ENCODE assay signal across 17 mouse cellular contexts in the genomic region with DNA sequence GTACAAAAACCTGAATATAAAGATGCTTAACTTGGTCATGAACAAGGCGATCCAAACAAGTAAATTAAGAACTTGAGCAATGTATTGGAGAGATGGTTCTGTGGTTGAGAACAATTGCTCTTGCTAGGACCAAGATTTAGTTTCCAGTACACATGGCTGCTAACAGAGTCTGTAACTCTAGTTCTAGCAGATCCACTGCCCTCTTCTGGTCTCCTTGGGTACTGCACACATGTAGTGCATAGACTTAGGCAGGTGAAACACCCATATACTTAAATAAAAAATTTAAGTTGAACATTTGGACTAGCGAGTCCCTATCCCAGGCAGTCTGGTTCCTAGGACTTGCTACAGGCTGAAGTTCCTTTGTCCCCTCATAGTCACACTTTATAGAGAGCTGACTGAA. TPM values are rescaled to one million over a fixed set of nuclear protein-coding genes. Genes with fewer than 3 reads are reported as not detected.
DNase-seq lines count a peak whose midpoint lies in the region; ATAC-seq and TF ChIP-seq lines count a peak whose summit lies in the region.
"Had no signal": no experiment of that assay in that cellular context is flagged by ENCODE, and none has a peak within 500 bp of the region (broad histone marks: within the 10 kb centered on the region; RNA-seq: fewer than 3 reads in every experiment).

No protein-coding gene starts in this region.

- H3K9me3 ChIP-seq in intestine, postnatal 0 days (ENCODE audit: control insufficient read depth): no peaks in the 10 kb centered on the region
- no peaks in the 10 kb centered on the region for H3K9me3 ChIP-seq in intestine, embryonic 15.5 days
- no peaks in the 10 kb centered on the region for H3K9me3 ChIP-seq in stomach, postnatal 0 days (ENCODE audit: control insufficient read depth, low read length)
- H3K9me3 ChIP-seq: embryonic facial prominence, embryonic 15.5 days; midbrain, embryonic 10.5 days; neural tube, embryonic 15.5 days had no signal

- no peaks in the 10 kb centered on the region for H3K36me3 ChIP-seq in intestine, postnatal 0 days (ENCODE audit: control insufficient read depth, insufficient read depth)
- H3K36me3 ChIP-seq in intestine, embryonic 15.5 days: no peaks in the 10 kb centered on the region
- H3K36me3 ChIP-seq in stomach, postnatal 0 days (ENCODE audit: control insufficient read depth, insufficient read depth, low read length): no peaks in the 10 kb centered on the region
- H3K36me3 ChIP-seq: embryonic facial prominence, embryonic 15.5 days; midbrain, embryonic 10.5 days; neural tube, embryonic 15.5 days had no signal

- H3K4me1 ChIP-seq in intestine, postnatal 0 days (replicated peaks; ENCODE audit: control insufficient read depth, insufficient read depth, low read length): no peaks in the 10 kb centered on the region
- H3K4me1 ChIP-seq in intestine, embryonic 15.5 days (replicated peaks): no peaks in the 10 kb centered on the region
- H3K4me1 ChIP-seq in stomach, postnatal 0 days (replicated peaks; ENCODE audit: control insufficient read depth, insufficient read depth): no peaks in the 10 kb centered on the region
- H3K4me1 ChIP-seq: embryonic facial prominence, embryonic 15.5 days; midbrain, embryonic 10.5 days; neural tube, embryonic 15.5 days had no signal

- no peak overlapping the region for H3K9ac ChIP-seq in intestine, postnatal 0 days (ENCODE audit: low read depth, low read length)
- H3K9ac ChIP-seq in intestine, embryonic 15.5 days: no peak overlapping the region
- H3K9ac ChIP-seq in stomach, postnatal 0 days (ENCODE audit: low read length): no peak overlapping the region
- H3K9ac ChIP-seq: embryonic facial prominence, embryonic 15.5 days; neural tube, embryonic 15.5 days had no signal

- TF ChIP-seq EP300 in stomach, postnatal 0 days (optimal IDR thresholded peaks at IDR 0.05): no peak

- no peaks in the 10 kb centered on the region for H3K27me3 ChIP-seq in intestine, postnatal 0 days (replicated peaks; ENCODE audit: control insufficient read depth, insufficient read depth, low read length)
- no peaks in the 10 kb centered on the region for H3K27me3 ChIP-seq in intestine, embryonic 15.5 days (replicated peaks)
- H3K27me3 ChIP-seq in stomach, postnatal 0 days (ENCODE audit: control insufficient read depth, insufficient read depth, low read length): no peaks in the 10 kb centered on the region
- H3K27me3 ChIP-seq: embryonic facial prominence, embryonic 15.5 days; neural tube, embryonic 15.5 days had no signal

- no peak for ATAC-seq in intestine, postnatal 0 days
- ATAC-seq in intestine, embryonic 15.5 days: no peak
- ATAC-seq in stomach, postnatal 0 days (ENCODE audit: low FRiP score, low TSS enrichment): 0 out of 2 replicates have a peak, but pooled peaks have one; percentile 13
- no peak for ATAC-seq in megakaryocyte progenitor cell, adult 5-6 weeks (replicated peaks; ENCODE audit: poor library complexity)

- DNase-seq in testis, postnatal 14 days (ENCODE audit: low spot score): peak; percentile 43
- no peak for DNase-seq in testis, postnatal 10 days (ENCODE audit: low spot score)
- peak; percentile 41 for DNase-seq in NIH3T3 (ENCODE audit: low read depth)
- DNase-seq in stomach, postnatal 0 days (ENCODE audit: low spot score): peak; percentile 28
- DNase-seq: adrenal gland, postnatal 14 days; cerebellum, adult 8-10 months; heart, postnatal 36 days had no signal

- H3K4me2 ChIP-seq in intestine, postnatal 0 days (replicated peaks; ENCODE audit: low read depth): no peak overlapping the region
- H3K4me2 ChIP-seq in intestine, embryonic 15.5 days (replicated peaks): no peak overlapping the region
- H3K4me2 ChIP-seq in stomach, postnatal 0 days (replicated peaks; ENCODE audit: low read depth): no peak overlapping the region
- H3K4me2 ChIP-seq: embryonic facial prominence, embryonic 15.5 days; neural tube, embryonic 15.5 days had no signal

- TF ChIP-seq CTCF in intestine, postnatal 0 days (IDR thresholded peaks at IDR 0.05; ENCODE audit: low read depth): peak; percentile 47
- peak; percentile 54 for TF ChIP-seq CTCF in stomach, postnatal 0 days (IDR thresholded peaks at IDR 0.05; ENCODE audit: low read depth)

- no peak overlapping the region for H3K27ac ChIP-seq in intestine, postnatal 0 days (ENCODE audit: low read depth, low read length)
- H3K27ac ChIP-seq in intestine, embryonic 15.5 days: no peak overlapping the region
- no peak overlapping the region for H3K27ac ChIP-seq in stomach, postnatal 0 days (replicated peaks)
- H3K27ac ChIP-seq: embryonic facial prominence, embryonic 15.5 days; midbrain, embryonic 10.5 days; neural tube, embryonic 15.5 days had no signal

- WGBS in intestine, postnatal 0 days: 97% methylated on average over 2 of the region's 2 CpGs
- 95% methylated on average over 2 of the region's 2 CpGs for WGBS in intestine, embryonic 15.5 days
- WGBS in stomach, postnatal 0 days: 100% methylated on average over 2 of the region's 2 CpGs

- no peak overlapping the region for H3K4me3 ChIP-seq in intestine, postnatal 0 days (ENCODE audit: low read depth, low read length)
- H3K4me3 ChIP-seq in intestine, embryonic 15.5 days (replicated peaks): no peak overlapping the region
- H3K4me3 ChIP-seq in stomach, postnatal 0 days (ENCODE audit: low read depth, low read length): no peak overlapping the region
- H3K4me3 ChIP-seq: embryonic facial prominence, embryonic 15.5 days; midbrain, embryonic 10.5 days; neural tube, embryonic 15.5 days had no signal

RNA-seq across cellular contexts. Expression of gene BC051019, which starts 1.0 kb away (rescaled TPM):
- not detected in 2 replicates for polyA plus RNA-seq in intestine, postnatal 0 days (2015; fragmentation: Nextera tagmentation; extraction: Ambion mirVana)
- polyA plus RNA-seq in intestine, embryonic 15.5 days (2015; fragmentation: Nextera tagmentation; extraction: Ambion mirVana): 0.14 and 0.16 TPM in 2 replicates
- polyA plus RNA-seq in stomach, postnatal 0 days (2015; fragmentation: Nextera tagmentation; extraction: Ambion mirVana): 0.17 and 0.25 TPM in 2 replicates
- not detected in 2 replicates for total RNA-seq in megakaryocyte progenitor cell, adult 5-6 weeks (2015)
- not detected in 2 replicates for total RNA-seq in megakaryocyte progenitor cell, adult 5-6 weeks (2017)
- total RNA-seq: adrenal gland, postnatal 14 days; granulocyte monocyte progenitor cell, adult 5-6 weeks; heart, postnatal 36 days; layer of hippocampus, postnatal 25 days; liver, adult 2 months had no signal
- polyA plus RNA-seq: kidney, embryonic 14.5 days; liver, adult 2 months; neural tube, embryonic 15.5 days had no signal

RNA-seq across cellular contexts. Expression of gene Ascl3, which starts 8.9 kb away (rescaled TPM):
- 0.52 and 0.98 TPM in 2 replicates for polyA plus RNA-seq in intestine, postnatal 0 days (2015; fragmentation: Nextera tagmentation; extraction: Ambion mirVana)
- polyA plus RNA-seq in intestine, embryonic 15.5 days (2015; fragmentation: Nextera tagmentation; extraction: Ambion mirVana): not detected in 2 replicates
- polyA plus RNA-seq in stomach, postnatal 0 days (2015; fragmentation: Nextera tagmentation; extraction: Ambion mirVana): 0.39 and 0.56 TPM in 2 replicates
- not detected in 2 replicates for total RNA-seq in megakaryocyte progenitor cell, adult 5-6 weeks (2015)
- total RNA-seq in megakaryocyte progenitor cell, adult 5-6 weeks (2017): not detected in 2 replicates
- total RNA-seq: adrenal gland, postnatal 14 days; granulocyte monocyte progenitor cell, adult 5-6 weeks; heart, postnatal 36 days; layer of hippocampus, postnatal 25 days; liver, adult 2 months had no signal
- polyA plus RNA-seq: kidney, embryonic 14.5 days; midbrain, embryonic 10.5 days had no signal

RNA-seq across cellular contexts. Expression of gene Akip1, which starts 19.1 kb away (rescaled TPM):
- polyA plus RNA-seq in intestine, postnatal 0 days (2015; fragmentation: Nextera tagmentation; extraction: Ambion mirVana): 29.8 and 30.1 TPM in 2 replicates
- 38.1 and 38.6 TPM in 2 replicates for polyA plus RNA-seq in intestine, embryonic 15.5 days (2015; fragmentation: Nextera tagmentation; extraction: Ambion mirVana)
- polyA plus RNA-seq in stomach, postnatal 0 days (2015; fragmentation: Nextera tagmentation; extraction: Ambion mirVana): 36.8 and 38.6 TPM in 2 replicates
- total RNA-seq in megakaryocyte progenitor cell, adult 5-6 weeks (2015): 55.0 and 58.3 TPM in 2 replicates
- total RNA-seq in megakaryocyte progenitor cell, adult 5-6 weeks (2017): 31.7 and 32.2 TPM in 2 replicates

RNA-seq across cellular contexts. Expression of gene St5, which starts 19.2 kb away (rescaled TPM):
- polyA plus RNA-seq in intestine, postnatal 0 days (2015; fragmentation: Nextera tagmentation; extraction: Ambion mirVana): 46.7 and 49.7 TPM in 2 replicates
- 61.3 and 64.4 TPM in 2 replicates for polyA plus RNA-seq in intestine, embryonic 15.5 days (2015; fragmentation: Nextera tagmentation; extraction: Ambion mirVana)
- 35.3 and 35.6 TPM in 2 replicates for polyA plus RNA-seq in stomach, postnatal 0 days (2015; fragmentation: Nextera tagmentation; extraction: Ambion mirVana)
- total RNA-seq in megakaryocyte progenitor cell, adult 5-6 weeks (2015): 1.6 and 4.0 TPM in 2 replicates
- total RNA-seq in megakaryocyte progenitor cell, adult 5-6 weeks (2017): 2.0 and 2.9 TPM in 2 replicates

RNA-seq across cellular contexts. Expression of gene Tmem9b, which starts 30.1 kb away (rescaled TPM):
- polyA plus RNA-seq in intestine, postnatal 0 days (2015; fragmentation: Nextera tagmentation; extraction: Ambion mirVana): 135 and 145 TPM in 2 replicates
- 64.4 and 65.2 TPM in 2 replicates for polyA plus RNA-seq in intestine, embryonic 15.5 days (2015; fragmentation: Nextera tagmentation; extraction: Ambion mirVana)
- polyA plus RNA-seq in stomach, postnatal 0 days (2015; fragmentation: Nextera tagmentation; extraction: Ambion mirVana): 103 and 106 TPM in 2 replicates
- 40.5 and 46.5 TPM in 2 replicates for total RNA-seq in megakaryocyte progenitor cell, adult 5-6 weeks (2015)
- 16.6 and 26.2 TPM in 2 replicates for total RNA-seq in megakaryocyte progenitor cell, adult 5-6 weeks (2017)
